Mouse (Mus musculus): ENCODE results near the gene Cbwd1. TPM values are rescaled to one million over a fixed set of nuclear protein-coding genes. Genes with fewer than 3 reads are reported as not detected.

The Cbwd1 gene
- polyA plus RNA-seq (2017; shearing (Covaris generic)): 16.0 TPM

GRCm38 (mm10) chr19:24961172-24961962, at the start of gene Cbwd1:
Cbwd1 (minus strand) TSS chr19:24961610.

GRCm38 (mm10) chr19:24999201-24999886, 37.9 kb upstream of the Cbwd1 start, which contains the start of gene Dock8:
Dock8 (plus strand) TSS chr19:24999534.

GRCm38 (mm10) chr19:24900581-24901220, 60.7 kb downstream of the Cbwd1 start, which contains the start of gene Foxd4:
Foxd4 (minus strand) TSS chr19:24901197.

GRCm38 (mm10) chr19:24875129-24875870, 86.1 kb downstream of the Cbwd1 start, which contains the start of gene Gm10053:
Gm10053 (plus strand) TSS chr19:24875686.

Other genes with a start within 250 kb of the Cbwd1 start
- gene Pgm5, start 99.8 kb downstream of the Cbwd1 start, polyA plus RNA-seq (2017; shearing (Covaris generic)): not detected
- 208 TPM for gene Gm10053, start 85.9 kb downstream of the Cbwd1 start, polyA plus RNA-seq (2017; shearing (Covaris generic))
- gene Foxd4, start 60.4 kb downstream of the Cbwd1 start, polyA plus RNA-seq (2017; shearing (Covaris generic)): not detected
- 229 TPM for gene Dock8, start 37.9 kb upstream of the Cbwd1 start, polyA plus RNA-seq (2017; shearing (Covaris generic))